Mouse (Mus musculus) cerebellum, adult 11 months (tissue): ENCODE data around the gene Rab3il1.

Source experiments
- DNase-seq: peaks from one replicate; pipeline ENCODE4 v3.0.0; 2022

The Rab3il1 gene

GRCm38 (mm10) chr19:10064173-10065012 lies 62.9 kb downstream of the Rab3il1 start:
- DNase-seq = no peak

DNA sequence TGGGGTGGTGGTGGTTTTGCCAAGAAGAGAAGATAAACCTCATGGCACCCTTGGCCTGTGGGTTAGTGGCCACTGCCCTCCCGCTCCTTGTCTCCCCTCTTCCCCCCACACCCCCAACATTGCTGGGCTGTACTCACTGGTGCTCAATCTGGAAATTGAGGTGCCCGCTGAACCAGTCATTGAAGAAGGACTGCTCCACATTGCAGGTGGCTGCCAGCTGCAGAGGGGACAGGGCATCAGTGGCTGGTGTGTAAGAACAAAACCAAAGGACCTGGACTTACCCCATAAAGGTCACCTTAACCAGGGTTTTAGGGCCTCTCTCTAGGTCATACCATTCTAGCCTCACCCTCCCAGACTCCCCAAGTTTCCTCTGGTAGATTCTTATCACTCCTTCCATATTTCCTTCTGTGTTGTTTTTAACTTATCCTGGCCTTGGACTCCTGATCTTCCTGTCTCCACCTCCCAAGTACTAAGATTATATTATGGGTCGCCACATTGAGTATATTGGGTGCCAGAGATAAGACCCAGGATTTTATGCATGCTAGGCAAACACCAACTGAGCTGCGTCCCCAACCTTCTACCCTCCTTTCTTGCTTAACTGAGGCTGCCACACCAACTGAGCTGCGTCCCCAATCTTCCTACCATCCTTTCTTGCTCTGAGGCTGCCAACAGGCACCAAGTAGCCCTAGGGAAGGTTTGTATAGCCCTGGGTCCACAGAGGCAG lies 64.2 kb downstream of the Rab3il1 start:
- no peak for DNase-seq

DNA sequence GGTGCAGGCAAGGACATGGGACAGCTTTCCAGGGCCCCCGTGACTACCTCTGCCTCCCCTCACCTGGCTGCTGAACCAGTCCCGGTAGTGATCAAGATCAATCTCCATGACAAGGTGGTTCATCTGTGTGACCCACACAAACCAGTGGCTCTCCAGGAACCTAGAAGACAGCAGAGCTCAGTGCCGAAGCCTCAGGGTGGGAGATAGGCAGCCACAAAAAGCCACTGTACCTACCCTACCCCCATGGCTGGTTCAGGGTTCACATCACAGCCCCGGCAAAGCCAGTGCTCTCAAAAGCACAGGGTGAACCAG lies 64.7 kb downstream of the Rab3il1 start:
- no peak for DNase-seq

DNA sequence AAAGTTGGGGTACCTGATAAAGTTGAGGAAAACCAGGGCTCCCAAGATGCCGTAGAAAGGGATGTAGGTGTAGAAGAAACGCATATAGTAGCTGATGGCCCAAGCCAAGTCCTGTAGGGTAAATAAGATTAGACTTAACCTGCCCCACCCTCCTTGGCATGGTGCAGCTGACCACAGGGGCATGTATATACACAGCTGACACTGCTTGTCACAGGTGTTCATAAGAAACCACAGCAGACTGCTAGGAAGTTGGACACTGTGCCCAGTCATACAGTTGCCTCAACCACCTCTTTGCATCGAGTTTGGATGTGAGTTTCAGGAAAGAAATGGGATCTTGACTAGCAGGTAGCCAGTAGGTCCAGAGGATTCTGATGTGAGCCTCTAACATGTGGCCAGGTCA lies 65.0 kb downstream of the Rab3il1 start:
- DNase-seq = no peak

GRCm38 (mm10) chr19:10067701-10068100 lies 66.2 kb downstream of the Rab3il1 start:
- DNase-seq = no peak

DNA sequence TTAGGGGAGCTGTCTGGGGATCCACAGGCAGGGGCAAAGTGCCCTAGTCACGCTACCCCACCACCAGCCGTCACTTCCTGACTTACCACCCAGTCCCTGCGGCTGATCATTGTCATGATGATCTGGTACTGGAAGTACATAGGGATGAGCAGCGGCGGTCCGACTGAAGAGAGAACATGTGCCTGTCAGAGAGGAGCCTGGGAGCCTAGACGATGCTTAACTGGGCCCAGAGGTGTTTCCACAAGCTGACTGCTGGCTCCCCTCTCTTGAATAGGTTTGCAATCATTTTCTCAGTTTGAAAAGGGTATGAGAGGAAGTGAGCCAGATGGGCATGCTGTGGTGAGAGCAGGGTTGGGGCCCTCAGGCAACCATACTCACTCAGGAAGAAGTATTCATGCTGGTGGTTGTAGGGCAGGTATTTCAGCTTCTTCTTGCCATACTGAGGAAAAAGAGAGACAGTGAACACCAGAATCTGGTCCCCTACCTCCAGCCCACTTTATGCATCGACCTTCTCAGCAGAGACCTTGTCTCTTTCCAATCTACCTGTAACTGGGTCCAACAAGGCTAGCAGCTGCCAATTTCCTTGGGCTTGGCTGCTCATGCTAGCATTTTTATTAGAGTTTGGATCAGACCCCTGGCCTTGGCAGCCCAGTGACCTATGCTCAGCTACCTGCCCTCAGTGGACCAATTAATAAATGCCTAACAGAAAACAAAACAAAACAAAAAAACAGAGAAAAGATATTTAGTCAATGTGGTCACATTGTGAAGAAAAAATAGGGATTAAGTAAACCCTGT lies 68.9 kb downstream of the Rab3il1 start:
- no peak for DNase-seq

DNA sequence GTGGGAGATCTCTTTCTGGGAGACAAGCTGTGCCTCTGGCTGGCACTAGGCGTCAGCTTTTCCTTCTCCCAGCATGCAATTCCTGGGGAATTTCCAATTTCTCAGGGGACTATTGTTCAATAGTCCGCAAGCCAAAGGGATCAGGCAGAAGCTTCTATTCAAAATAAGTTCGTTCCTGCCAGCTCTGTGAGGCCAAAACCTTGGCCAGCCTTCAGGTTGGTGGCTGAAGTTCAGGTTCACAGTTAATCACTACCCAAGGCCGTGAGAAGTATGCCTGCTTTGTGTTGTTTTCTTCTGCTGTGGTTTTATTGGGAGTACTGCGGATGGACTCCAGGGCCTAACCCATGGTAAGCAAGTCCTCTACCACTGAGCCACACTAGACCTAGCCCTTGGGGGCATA lies 69.7 kb downstream of the Rab3il1 start:
- no peak for DNase-seq

DNA sequence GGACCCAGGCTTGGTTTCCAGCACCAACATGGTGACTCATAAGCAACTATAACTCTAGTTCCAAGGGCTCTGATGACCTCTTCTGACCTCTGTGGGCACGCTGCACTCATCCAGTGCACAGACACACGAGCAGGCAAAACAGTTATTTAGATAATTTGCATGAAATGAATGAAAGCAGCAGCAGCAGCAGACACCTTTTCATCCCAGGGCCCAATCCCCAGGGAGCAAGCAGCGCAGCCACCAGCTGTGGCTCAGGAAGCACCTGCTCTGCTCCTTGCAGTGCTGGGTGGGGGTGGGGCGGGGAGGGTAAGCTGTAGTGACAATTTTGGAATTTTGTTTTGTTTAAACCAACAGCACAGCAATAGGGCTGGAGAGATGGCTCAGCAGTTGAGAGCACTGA lies 70.4 kb downstream of the Rab3il1 start:
- no peak for DNase-seq

- no peak for DNase-seq
These were observed 71.7 kb downstream of the Rab3il1 start for GRCm38 (mm10) chr19:10073145-10073544.

DNA sequence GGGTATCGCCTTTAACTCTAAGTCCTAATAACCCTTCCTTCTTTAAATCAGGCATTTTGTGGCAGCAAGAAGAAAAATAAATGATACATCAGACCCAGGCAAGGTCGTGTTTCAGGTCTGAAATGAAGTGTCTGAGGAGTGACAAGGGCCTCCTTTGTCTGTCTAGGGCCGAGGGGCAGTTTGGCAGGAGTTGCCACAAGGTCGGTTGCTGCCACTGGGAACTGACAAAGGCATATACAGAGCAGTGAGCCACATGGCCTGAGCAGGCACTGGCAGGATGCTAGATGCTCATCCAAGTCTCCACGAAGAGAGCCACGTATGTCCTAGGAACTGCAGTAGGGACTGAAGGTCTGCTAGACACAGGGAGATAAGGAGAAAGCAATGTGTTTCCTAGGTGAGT lies 76.9 kb downstream of the Rab3il1 start:
- no peak for DNase-seq

DNA sequence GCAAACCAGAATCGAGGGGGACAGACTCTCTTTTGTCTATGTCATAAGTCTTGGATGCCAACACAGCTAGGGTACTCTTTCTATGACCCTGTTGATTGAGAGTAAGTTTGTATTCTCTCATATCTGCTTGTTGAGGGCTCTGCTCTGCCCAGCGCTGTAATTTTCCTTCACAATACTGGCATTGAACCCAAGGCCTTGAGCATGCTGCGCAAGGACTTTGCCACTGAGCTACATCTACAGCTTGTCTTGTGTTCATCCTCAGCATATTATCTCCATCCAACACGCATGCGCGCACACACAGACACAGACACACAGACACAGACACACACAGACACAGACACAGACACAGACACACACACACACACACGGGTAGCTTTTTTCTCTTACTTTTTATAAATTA lies 78.9 kb downstream of the Rab3il1 start:
- DNase-seq = no peak

GRCm38 (mm10) chr19:10082105-10082504 lies 80.6 kb downstream of the Rab3il1 start:
- DNase-seq = no peak

DNA sequence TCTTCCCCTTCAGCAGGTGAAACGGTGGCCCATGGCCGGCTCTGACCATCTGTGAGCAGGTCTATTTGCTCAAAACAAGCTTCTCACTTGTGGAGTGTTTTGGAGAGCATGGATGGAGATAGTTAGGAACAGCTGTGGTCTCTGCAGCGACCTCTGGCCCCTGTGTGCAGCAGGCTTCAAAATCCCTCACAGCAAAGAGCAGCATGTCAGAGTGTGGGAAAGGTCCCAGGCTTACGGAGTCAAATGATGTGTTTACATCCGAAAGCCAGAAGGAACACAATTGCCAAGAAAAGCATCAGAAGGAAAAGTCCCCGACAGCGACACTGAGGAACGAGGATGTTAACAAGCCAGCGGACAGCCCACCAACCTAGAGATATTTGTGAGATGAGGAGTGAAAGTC lies 84.0 kb downstream of the Rab3il1 start:
- no peak for DNase-seq

- no peak for DNase-seq
These were observed 85.5 kb downstream of the Rab3il1 start for GRCm38 (mm10) chr19:10086976-10087375.
